Mouse (Mus musculus) cerebellum, adult 2 months (tissue): Measurements from ENCODE around the gene Ttc39b.

Experiments used
- CTCF ChIP-seq: fragments of 200-500 bp; IDR thresholded peaks from 2 replicates; pipeline ENCODE4 v1.5.1; 2011; ENCODE audit warnings: low read depth, mild to moderate bottlenecking, control low read depth, low read length, moderate library complexity, borderline replicate concordance; ENCODE audit not compliant: insufficient read depth
- POLR2A ChIP-seq: fragments of 200-500 bp; IDR thresholded peaks from 2 replicates; pipeline ENCODE4 v1.6.1; 2011; ENCODE audit warnings: low read length, control low read depth, borderline replicate concordance; ENCODE audit not compliant: insufficient read depth

DNA sequence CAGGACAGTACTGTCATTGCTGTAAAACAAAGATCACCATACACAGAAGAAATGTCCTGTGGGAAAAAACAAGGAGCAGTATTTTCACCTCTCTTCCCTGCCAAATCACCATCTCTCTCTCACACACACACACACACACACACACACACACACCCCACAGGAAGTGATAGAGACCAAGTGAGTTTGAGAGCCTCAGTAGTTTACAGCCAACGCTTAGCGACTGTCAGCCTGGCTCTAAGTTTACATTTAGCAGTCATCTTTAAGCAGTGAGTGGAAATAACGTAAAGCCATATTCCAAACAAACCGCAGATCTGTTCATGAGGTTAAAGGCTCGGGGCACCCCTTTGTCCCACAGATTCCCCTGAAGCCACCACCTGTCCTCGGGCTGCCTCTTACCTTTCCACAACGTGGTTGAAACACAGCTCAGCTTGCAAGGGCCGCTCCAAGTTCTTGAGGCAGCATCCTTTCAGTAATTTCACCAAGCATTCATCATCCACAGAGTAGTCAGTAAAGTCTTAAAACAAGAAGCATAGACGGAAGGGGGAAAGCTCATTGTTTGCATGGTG, 91.7 kb downstream of the Ttc39b start:
- TF ChIP-seq POLR2A (no peak), CTCF (no peak)
